Mouse (Mus musculus): ENCODE data around the gene Cnn2. TPM values are rescaled to one million over a fixed set of nuclear protein-coding genes. Genes with fewer than 3 reads are reported as not detected.

Gene Cnn2
- total RNA-seq, 2 experiments from 2014 or later = 8.5 to 9.4 TPM

GRCm38 (mm10) chr10:79989870-79990269 lies 1.5 kb downstream of the Cnn2 start:
- DNase-seq = no peak

DNA sequence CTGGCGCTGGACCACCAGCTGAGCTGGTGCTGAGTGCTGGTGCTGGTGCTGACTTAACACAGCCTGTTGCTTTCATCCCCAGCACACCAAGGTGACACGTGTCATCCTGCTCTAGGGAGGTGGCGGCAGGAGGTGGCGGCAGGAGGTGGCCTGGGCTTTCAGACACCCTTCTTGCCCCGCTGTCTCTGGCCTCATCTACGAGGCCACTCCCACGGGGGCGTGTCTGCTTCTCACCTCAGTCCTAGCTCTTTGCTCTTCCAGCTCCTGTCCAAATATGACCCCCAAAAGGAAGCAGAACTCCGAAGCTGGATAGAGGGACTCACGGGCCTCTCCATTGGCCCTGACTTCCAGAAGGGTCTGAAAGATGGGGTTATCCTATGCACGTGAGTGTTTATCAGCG lies 2.7 kb downstream of the Cnn2 start:
- DNase-seq = no peak

GRCm38 (mm10) chr10:79991548-79991947 lies 3.2 kb downstream of the Cnn2 start:
- DNase-seq = no peak

GRCm38 (mm10) chr10:79994397-79995115 lies 6.2 kb downstream of the Cnn2 start:
- DNase-seq = no peak

DNA sequence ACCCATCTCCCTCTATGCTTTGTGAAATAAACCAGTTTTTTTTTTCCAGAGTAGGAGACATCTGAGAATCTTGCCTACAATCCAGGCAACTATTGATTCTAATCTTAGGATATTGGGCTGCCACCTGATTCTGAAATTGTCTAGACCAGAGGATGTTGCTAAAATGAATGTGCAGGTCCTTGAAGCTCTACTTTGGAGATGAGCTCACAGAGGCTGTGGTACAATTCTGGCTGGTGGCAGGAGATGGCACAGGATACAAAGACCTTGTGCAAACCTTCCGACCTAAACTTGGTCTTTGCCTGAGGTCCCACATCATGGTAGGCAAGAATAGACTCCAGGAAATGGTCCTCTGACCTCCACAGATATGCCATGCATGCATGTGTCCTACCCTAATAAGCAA lies 7.3 kb downstream of the Cnn2 start:
- DNase-seq = no peak

DNA sequence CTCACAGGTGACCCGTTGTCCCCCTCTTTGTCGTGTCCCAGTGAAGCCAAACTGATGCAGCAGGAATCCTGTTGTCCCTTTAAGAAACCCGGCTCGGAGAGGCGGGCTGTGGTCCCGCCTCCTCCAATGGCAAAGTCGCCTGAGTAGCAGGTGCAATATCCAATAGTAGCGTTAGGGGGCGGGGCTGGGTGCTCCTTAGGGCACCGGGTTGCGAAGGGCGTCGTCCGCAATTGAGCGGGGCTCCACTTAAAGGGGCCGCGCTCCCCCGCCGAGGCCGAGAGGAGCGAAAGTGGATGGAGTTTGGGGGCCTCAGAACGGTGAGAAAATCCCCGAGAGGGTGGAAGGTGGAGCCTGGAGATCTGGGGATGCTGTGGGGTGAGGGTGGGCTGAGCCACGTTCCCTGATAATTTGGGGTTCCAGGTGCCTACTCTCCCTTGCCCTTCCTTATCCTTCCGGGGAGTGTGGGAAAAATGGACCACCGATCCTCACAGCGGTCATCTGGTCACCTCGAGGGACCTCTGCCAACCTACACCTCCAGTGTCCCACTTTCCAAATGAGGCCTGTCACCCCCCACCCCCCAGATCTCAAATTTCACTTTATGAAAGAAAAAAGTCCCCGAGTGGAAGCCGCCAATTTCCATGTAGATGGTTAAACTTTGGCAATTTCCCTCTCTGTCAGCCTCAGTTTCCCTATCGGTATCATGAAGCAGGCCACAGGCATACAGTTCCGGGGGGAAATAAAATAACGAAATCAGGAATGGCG lies 8.1 kb downstream of the Cnn2 start, which contains the start of gene Abca7:
Gene Abca7, plus strand, starts transcription at position 223 of the 762 bp plus-strand sequence.
- DNase-seq = peak; percentile 95

- peak; percentile 62 for DNase-seq
Observed at GRCm38 (mm10) chr10:79997034-79997760, 8.8 kb downstream of the Cnn2 start.

DNA sequence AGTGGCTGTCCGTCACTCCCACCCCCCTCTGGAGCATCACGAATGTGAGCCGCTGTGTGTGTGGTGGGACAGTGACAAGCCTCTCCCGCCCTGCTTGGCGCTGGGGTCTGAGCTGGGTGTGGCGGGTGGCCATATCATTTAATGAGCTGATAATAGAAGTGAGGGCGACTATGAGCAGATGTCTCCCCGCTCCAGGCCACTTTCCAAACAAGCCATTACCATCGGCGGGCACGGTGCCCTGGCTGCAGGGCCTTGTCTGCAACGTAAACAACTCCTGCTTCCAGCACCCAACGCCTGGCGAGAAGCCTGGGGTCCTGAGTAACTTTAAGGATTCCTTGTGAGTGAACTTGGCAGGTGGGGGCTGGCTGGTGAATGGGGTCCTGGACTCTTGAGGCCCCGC lies 9.4 kb downstream of the Cnn2 start:
- DNase-seq = no peak

GRCm38 (mm10) chr10:80001945-80002344 lies 13.6 kb downstream of the Cnn2 start:
- DNase-seq = no peak

- no peak for DNase-seq
Observed at GRCm38 (mm10) chr10:80002829-80003228, 14.4 kb downstream of the Cnn2 start.

- DNase-seq = no peak
Observed at GRCm38 (mm10) chr10:80003374-80004232, 15.2 kb downstream of the Cnn2 start.

DNA sequence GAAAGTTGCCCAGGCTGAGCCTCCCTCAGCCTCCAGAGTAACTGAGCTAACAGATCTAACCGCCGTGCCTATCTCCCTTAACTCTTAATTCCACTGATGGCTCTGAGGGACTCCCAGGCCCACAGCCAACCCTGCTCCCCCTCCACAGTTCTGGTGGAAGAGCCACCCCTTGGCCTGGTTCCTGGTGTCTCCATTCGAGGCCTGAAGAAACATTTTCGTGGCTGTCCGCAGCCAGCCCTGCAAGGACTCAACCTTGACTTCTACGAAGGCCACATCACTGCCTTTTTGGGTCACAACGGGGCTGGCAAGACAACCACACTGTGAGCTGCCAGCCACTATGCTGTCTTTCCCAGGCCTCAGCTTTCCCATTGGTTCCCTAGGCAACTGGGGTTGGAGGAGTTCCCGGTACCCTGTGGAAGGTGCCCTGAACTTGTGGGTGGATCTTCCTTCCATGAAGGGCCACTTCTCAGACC lies 15.9 kb downstream of the Cnn2 start:
- no peak for DNase-seq

GRCm38 (mm10) chr10:80011740-80012139 lies 23.4 kb downstream of the Cnn2 start:
- DNase-seq = no peak

DNA sequence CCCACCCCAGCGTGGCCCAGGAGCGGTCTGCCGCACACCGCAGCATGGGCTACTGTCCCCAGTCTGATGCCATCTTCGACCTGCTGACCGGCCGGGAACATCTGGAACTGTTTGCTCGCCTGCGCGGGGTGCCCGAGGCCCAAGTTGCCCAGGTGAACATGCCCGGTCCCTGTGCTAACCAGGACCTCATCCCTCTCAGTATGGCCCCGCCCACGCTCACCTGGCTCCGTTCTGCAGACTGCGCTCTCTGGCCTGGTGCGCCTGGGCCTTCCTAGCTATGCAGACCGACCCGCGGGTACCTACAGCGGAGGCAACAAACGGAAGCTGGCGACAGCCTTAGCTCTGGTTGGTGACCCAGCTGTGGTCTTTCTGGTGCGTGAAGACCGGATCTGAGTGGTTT lies 25.2 kb downstream of the Cnn2 start:
- no peak for DNase-seq

DNA sequence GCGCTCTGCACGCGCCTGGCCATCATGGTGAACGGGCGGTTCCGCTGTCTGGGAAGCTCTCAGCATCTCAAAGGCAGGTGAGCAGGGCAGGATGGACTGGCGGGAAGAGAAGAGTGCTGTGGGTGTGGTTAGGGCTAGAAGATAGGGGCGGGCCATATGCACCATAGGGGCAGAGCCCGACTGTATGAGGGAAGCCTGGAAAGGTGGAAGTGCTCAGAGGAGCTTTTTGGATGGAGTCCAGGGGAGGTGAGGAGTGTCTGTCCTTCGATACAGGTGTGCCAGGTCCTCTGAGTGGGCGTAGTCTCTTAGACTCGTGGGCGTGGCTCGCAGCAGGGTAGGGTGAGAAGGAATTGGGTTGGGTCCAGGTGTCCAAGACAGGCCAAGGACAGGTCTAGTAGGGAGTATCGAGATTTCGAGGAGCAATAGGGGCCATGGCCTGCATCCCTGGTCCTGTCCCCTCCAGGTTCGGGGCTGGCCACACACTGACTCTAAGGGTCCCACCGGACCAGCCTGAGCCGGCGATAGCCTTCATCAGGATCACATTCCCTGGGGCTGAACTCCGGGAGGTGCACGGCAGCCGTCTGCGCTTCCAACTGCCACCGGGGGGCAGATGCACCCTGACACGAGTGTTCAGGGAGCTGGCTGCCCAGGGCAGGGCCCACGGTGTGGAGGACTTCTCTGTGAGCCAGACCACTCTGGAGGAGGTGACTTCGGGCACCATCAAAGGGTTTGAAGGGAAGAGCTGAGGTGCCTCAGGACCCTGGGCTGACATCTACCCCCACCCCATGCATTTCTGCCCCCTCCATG lies 26.3 kb downstream of the Cnn2 start:
- DNase-seq = no peak

DNA sequence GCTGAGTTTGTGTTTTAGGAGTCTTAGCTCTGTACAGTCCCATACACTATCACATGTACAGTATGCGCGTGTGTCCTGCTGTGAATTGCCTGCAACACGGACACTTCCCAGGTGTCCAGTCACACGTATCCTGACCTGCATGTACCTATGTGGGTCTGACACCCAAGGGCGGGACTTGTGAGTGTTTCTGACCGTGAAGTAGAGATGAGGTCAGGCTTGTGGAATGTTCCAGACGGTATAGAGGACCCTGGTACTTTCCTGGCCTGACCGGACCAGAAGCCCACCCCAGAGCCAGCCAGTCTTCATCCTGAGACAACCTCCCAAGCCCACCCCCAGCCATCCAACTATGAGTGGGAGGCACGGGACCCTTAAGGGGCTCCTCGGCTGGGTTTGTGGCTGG lies 27.2 kb downstream of the Cnn2 start:
- DNase-seq = no peak

GRCm38 (mm10) chr10:80016511-80016910 lies 28.1 kb downstream of the Cnn2 start, which contains the start of gene Arhgap45:
Arhgap45 (plus strand) TSS chr10:80016653.
- peak; percentile 55 for DNase-seq

GRCm38 (mm10) chr10:80016931-80017330 lies 28.5 kb downstream of the Cnn2 start:
- no peak for DNase-seq

- peak; percentile 72 for DNase-seq
Observed at GRCm38 (mm10) chr10:80017361-80017760, 29.0 kb downstream of the Cnn2 start.

DNA sequence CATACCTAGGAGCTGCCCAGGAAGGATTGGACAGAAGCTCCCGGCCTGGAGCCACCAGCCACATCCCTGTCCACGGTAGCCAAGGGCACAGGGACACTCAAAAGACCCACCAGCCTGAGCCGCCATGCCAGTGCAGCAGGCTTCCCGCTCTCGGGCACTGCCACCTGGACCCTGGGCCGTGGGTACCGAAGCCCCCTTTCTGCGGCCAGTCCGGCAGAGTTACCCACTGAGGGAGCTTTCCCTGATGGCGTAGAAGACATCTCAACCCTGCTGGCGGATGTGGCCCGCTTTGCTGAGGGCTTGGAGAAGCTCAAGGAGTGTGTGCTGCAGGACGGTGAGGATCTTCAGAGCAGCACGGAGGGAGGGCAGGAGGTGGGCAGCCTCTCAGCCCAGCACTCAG lies 29.4 kb downstream of the Cnn2 start:
- DNase-seq = no peak

Data from gastrocnemius, postnatal 25 days (tissue).